Mouse (Mus musculus) lung, embryonic 14.5 days (tissue): ENCODE measurements around the gene Mrtfb. TPM values are rescaled to one million over a fixed set of nuclear protein-coding genes. Genes with fewer than 3 reads are reported as not detected.

ENCODE experiments used
- ATAC-seq: fragments of 200-750 bp; cut with Nextera tagmentation; 2 replicates; pipeline ENCODE4 v1.8.0; 2017; ENCODE audit warnings: mild to moderate bottlenecking, moderate TSS enrichment, moderate library complexity; ENCODE audit not compliant: insufficient read depth
- DNase-seq: peaks from one replicate; pipeline ENCODE4 v3.0.0-alpha.2; 2015
- H3K27ac ChIP-seq: fragments of 300-500 bp; sonication (generic); 2 replicates; pipeline ENCODE4 v1.5.1; 2014; ENCODE audit warnings: low read depth, mild to moderate bottlenecking, moderate library complexity
- H3K27me3 ChIP-seq: fragments of 300-500 bp; sonication (generic); 2 replicates; pipeline ENCODE4 v1.6.1; 2014; ENCODE audit warnings: low read length, control low read depth; ENCODE audit not compliant: insufficient read depth
- H3K36me3 ChIP-seq: fragments of 300-500 bp; sonication (generic); 2 replicates; pipeline ENCODE4 v1.6.1; 2014; ENCODE audit warnings: control low read depth; ENCODE audit not compliant: insufficient read depth
- H3K4me1 ChIP-seq: fragments of 300-500 bp; sonication (generic); 2 replicates; pipeline ENCODE4 v1.6.1; 2014; ENCODE audit warnings: antibody characterized with exemption, control low read depth; ENCODE audit not compliant: insufficient read depth
- H3K4me2 ChIP-seq: fragments of 300-500 bp; sonication (generic); 2 replicates; pipeline ENCODE4 v1.6.1; 2014; ENCODE audit warnings: mild to moderate bottlenecking
- H3K4me3 ChIP-seq: fragments of 300-500 bp; sonication (generic); 2 replicates; pipeline ENCODE4 v1.5.1; 2014; ENCODE audit warnings: low read depth, low read length
- H3K9ac ChIP-seq: fragments of 300-500 bp; sonication (generic); 2 replicates; pipeline ENCODE4 v1.6.1; 2014
- H3K9me3 ChIP-seq: fragments of 300-500 bp; sonication (generic); 2 replicates; pipeline ENCODE4 v1.6.1; 2016; ENCODE audit warnings: low read depth, low read length, control low read depth
- CTCF ChIP-seq: IDR thresholded peaks from 2 replicates; pipeline ENCODE4 v1.5.1; 2016; ENCODE audit warnings: antibody characterized with exemption, low read depth
- WGBS: fragments of 180-500 bp; shearing (Covaris S2); extraction: QIAGEN DNeasy Blood & Tissue Kit; methylation state at CpG from one replicate; pipeline ENCODE4 v1.1.7; 2014; 5-methylcytosine and 5-hydroxymethylcytosine counted together
- polyA plus RNA-seq: library from polyadenylated mRNA; unstranded; fragments of >200 nt; fragmentation: Nextera tagmentation; extraction: Ambion mirVana; gene quantifications from 2 replicates; pipeline ENCODE4 v1.2.1, GENCODE M21; 2014

Mrtfb gene
- polyA plus RNA-seq, 1 experiment from 2014 or later = 33.9 TPM

- Histone ChIP-seq H3K4me1 (peaks cover 6% of the 10 kb centered on the region; the same call in 1 of the 2 replicates), H3K4me2 (no peak overlapping the region), H3K36me3 (peaks cover 2% of the 10 kb centered on the region; the same call in 1 of the 2 replicates), H3K9ac (no peak overlapping the region), H3K4me3 (no peak overlapping the region), H3K9me3 (no peaks in the 10 kb centered on the region), H3K27me3 (no peaks in the 10 kb centered on the region), H3K27ac (no peak overlapping the region)
- ATAC-seq (no peak), DNase-seq (no peak)
- TF ChIP-seq CTCF = no peak
- WGBS = 74% methylated on average over 1 of the region's 1 CpGs
These were observed 112.4 kb downstream of the Mrtfb start for GRCm38 (mm10) chr16:13368645-13369044.

- ATAC-seq = peak; percentile 83
- peak; percentile 91 for DNase-seq
- Histone ChIP-seq H3K27ac (no peak overlapping the region), H3K4me3 (no peak overlapping the region), H3K27me3 (no peaks in the 10 kb centered on the region), H3K9me3 (no peaks in the 10 kb centered on the region), H3K4me2 (no peak overlapping the region), H3K4me1 (peaks cover 6% of the 10 kb centered on the region; the same call in 1 of the 2 replicates), H3K9ac (no peak overlapping the region), H3K36me3 (peaks cover 2% of the 10 kb centered on the region; the same call in 1 of the 2 replicates)
- no peak for TF ChIP-seq CTCF
- WGBS = 15% methylated on average over 11 of the region's 11 CpGs
These were observed 115.5 kb downstream of the Mrtfb start for GRCm38 (mm10) chr16:13371740-13372287.

- 87% methylated on average over 8 of the region's 8 CpGs for WGBS
These were observed 116.7 kb downstream of the Mrtfb start for GRCm38 (mm10) chr16:13372899-13373533.

GRCm38 (mm10) chr16:13376947-13377486, 120.7 kb downstream of the Mrtfb start:
- ATAC-seq = no peak
- Histone ChIP-seq H3K36me3 (peaks cover 2% of the 10 kb centered on the region; the same call in 1 of the 2 replicates), H3K4me3 (no peak overlapping the region), H3K9me3 (no peaks in the 10 kb centered on the region), H3K27me3 (no peaks in the 10 kb centered on the region), H3K4me2 (no peak overlapping the region), H3K4me1 (peaks cover under 1% of the 10 kb centered on the region; the same call in 1 of the 2 replicates), H3K9ac (no peak overlapping the region), H3K27ac (no peak overlapping the region)
- no peak for TF ChIP-seq CTCF
- 69% methylated on average over 7 of the region's 7 CpGs for WGBS
- DNase-seq = no peak

More at GRCm38 (mm10) chr16:13372899-13373533, 116.7 kb downstream of the Mrtfb start:
- H3K9ac ChIP-seq = no peak overlapping the region
- H3K4me2 ChIP-seq = no peak overlapping the region
- no peak for DNase-seq
- H3K36me3 ChIP-seq = peaks cover 2% of the 10 kb centered on the region; the same call in 1 of the 2 replicates
- no peak for ATAC-seq
- TF ChIP-seq CTCF = no peak
- H3K9me3 ChIP-seq = no peaks in the 10 kb centered on the region
- H3K27ac ChIP-seq = no peak overlapping the region
- H3K4me3 ChIP-seq = no peak overlapping the region
- peaks cover 6% of the 10 kb centered on the region; the same call in 1 of the 2 replicates for H3K4me1 ChIP-seq
- H3K27me3 ChIP-seq = no peaks in the 10 kb centered on the region

- DNase-seq = no peak
- no peak for ATAC-seq
- H3K4me3 ChIP-seq = no peak overlapping the region
- no peak overlapping the region for H3K4me2 ChIP-seq
- 0 out of 2 replicates have a peak, but pooled peaks cover 2% of the 10 kb centered on the region for H3K36me3 ChIP-seq
- no peaks in the 10 kb centered on the region for H3K9me3 ChIP-seq
- H3K4me1 ChIP-seq = no peaks in the 10 kb centered on the region
- WGBS = 81% methylated on average over 5 of the region's 5 CpGs
- no peaks in the 10 kb centered on the region for H3K27me3 ChIP-seq
- H3K9ac ChIP-seq = no peak overlapping the region
- no peak overlapping the region for H3K27ac ChIP-seq
- TF ChIP-seq CTCF = no peak
These were observed 121.9 kb downstream of the Mrtfb start for GRCm38 (mm10) chr16:13378157-13378556.

GRCm38 (mm10) chr16:13379865-13380264, 123.6 kb downstream of the Mrtfb start:
- DNase-seq (no peak), ATAC-seq (no peak)
- Histone ChIP-seq H3K9me3 (no peaks in the 10 kb centered on the region), H3K27ac (no peak overlapping the region), H3K36me3 (peaks cover 14% of the 10 kb centered on the region), H3K4me3 (no peak overlapping the region), H3K27me3 (no peaks in the 10 kb centered on the region), H3K4me1 (no peaks in the 10 kb centered on the region), H3K9ac (no peak overlapping the region), H3K4me2 (no peak overlapping the region)
- no peak for TF ChIP-seq CTCF
- 50% methylated on average over 2 of the region's 2 CpGs for WGBS

GRCm38 (mm10) chr16:13381771-13382170, 125.5 kb downstream of the Mrtfb start:
- DNase-seq (no peak), ATAC-seq (no peak)
- Histone ChIP-seq H3K27ac (no peak overlapping the region), H3K4me1 (no peaks in the 10 kb centered on the region), H3K9me3 (no peaks in the 10 kb centered on the region), H3K4me3 (no peak overlapping the region), H3K9ac (no peak overlapping the region), H3K36me3 (peaks cover 33% of the 10 kb centered on the region), H3K27me3 (no peaks in the 10 kb centered on the region), H3K4me2 (no peak overlapping the region)
- 45% methylated on average over 2 of the region's 2 CpGs for WGBS
- TF ChIP-seq CTCF = no peak
